Mouse (Mus musculus) thymus, adult 2 months (tissue): ENCODE results near the gene Acad9.

Experiments used
- CTCF ChIP-seq: fragments of 200-500 bp; IDR thresholded peaks from 2 replicates; pipeline ENCODE4 v1.5.1; 2012; ENCODE audit warnings: mild to moderate bottlenecking, control low read depth, low read length, moderate library complexity, borderline replicate concordance; ENCODE audit not compliant: control insufficient read depth, poor library complexity, insufficient read depth; ENCODE audit errors: extremely low read depth
- POLR2A ChIP-seq: fragments of 200-500 bp; IDR thresholded peaks from 2 replicates; pipeline ENCODE4 v1.6.1; 2012; ENCODE audit warnings: mild to moderate bottlenecking, low read length, control low read depth, moderate library complexity; ENCODE audit not compliant: control insufficient read depth, poor library complexity, insufficient read depth; ENCODE audit errors: extremely low read depth

DNA sequence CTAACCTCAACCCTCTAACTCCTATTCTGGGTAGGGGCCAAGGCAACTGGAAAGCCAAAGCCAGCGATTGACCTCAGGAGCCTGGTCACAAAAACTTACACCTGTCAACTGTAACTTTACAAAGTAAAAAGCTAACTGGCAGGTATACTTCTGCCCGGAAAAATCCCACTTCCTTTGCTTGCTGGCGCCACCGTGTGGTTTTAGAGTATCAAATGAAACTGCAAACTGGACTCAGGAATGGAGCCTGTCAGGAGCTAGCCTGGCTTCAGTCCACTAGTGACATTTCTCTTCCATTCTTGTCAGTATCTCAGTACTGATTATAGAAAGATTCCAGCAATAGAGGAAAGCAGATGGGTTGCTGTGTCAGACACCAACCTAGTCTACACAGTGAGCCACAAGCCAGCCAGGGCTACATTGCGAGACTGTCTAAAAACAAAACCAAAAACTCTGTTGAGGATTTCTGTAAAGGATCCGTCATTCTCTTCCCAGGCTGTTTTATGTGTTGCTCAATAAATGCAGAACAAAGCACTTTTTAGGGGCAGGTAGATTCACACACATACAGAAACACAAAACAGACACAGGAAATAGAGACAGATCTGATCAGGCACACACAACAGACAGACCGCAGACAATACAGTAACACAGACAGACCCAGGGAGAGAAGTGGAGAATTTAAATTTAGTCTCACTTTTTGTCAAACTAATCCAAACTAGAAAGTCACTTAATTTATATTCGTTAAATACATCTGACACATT is 5.5 kb upstream of the Acad9 start:
- TF ChIP-seq CTCF, result no peak
- TF ChIP-seq POLR2A, result no peak
